Mouse (Mus musculus): ENCODE measurements at regions not wholly inside any gene's neighbourhood (a gene's known extent, or its start where the extent isn't known, plus 50 kb on each side); places are given as distances from the start of the nearest gene placed in this dataset.

GRCm38 (mm10) chr5:47317506-47317905 lies 665.4 kb upstream of the Slit2 start:
- Histone ChIP-seq H3K4me2 (ENCODE audit: low read depth, severe bottlenecking) (no peak overlapping the region), H3K4me1 (ENCODE audit: control insufficient read depth, insufficient read depth, low read length) (0 out of 2 replicates have a peak, but pooled peaks cover 3% of the 10 kb centered on the region), H3K4me3 (ENCODE audit: low read depth, low read length) (no peak overlapping the region), H3K27me3 (ENCODE audit: control insufficient read depth, insufficient read depth, low read length) (no peaks in the 10 kb centered on the region), H3K36me3 (ENCODE audit: control insufficient read depth, insufficient read depth, low read length) (no peaks in the 10 kb centered on the region), H3K9ac (ENCODE audit: low read length) (no peak overlapping the region), H3K27ac (replicated peaks; ENCODE audit: low read depth, low read length) (no peak overlapping the region), H3K9me3 (ENCODE audit: control insufficient read depth, low read length) (no peaks in the 10 kb centered on the region)
- DNase-seq (ENCODE audit: low spot score) (no peak), ATAC-seq (ENCODE audit: insufficient number of reproducible peaks, low FRiP score, low TSS enrichment, low read depth) (no peak)
- 77% methylated on average over 4 of the region's 4 CpGs for WGBS

- Histone ChIP-seq H3K4me3 (ENCODE audit: low read depth, low read length) (no peak overlapping the region), H3K36me3 (ENCODE audit: control insufficient read depth, insufficient read depth, low read length) (no peaks in the 10 kb centered on the region), H3K4me2 (ENCODE audit: low read depth, severe bottlenecking) (no peak overlapping the region), H3K9me3 (ENCODE audit: control insufficient read depth, low read length) (no peaks in the 10 kb centered on the region), H3K27ac (replicated peaks; ENCODE audit: low read depth, low read length) (no peak overlapping the region), H3K4me1 (ENCODE audit: control insufficient read depth, insufficient read depth, low read length) (peaks cover 9% of the 10 kb centered on the region; the same call in 1 of the 2 replicates), H3K9ac (ENCODE audit: low read length) (no peak overlapping the region), H3K27me3 (ENCODE audit: control insufficient read depth, insufficient read depth, low read length) (no peaks in the 10 kb centered on the region)
- WGBS, result 81% methylated on average over 1 of the region's 1 CpGs
- DNase-seq (ENCODE audit: low spot score) (no peak), ATAC-seq (ENCODE audit: insufficient number of reproducible peaks, low FRiP score, low TSS enrichment, low read depth) (no peak)
These were observed 664.8 kb upstream of the Slit2 start for GRCm38 (mm10) chr5:47318147-47318546.

- peak; percentile 88 for ATAC-seq (ENCODE audit: insufficient number of reproducible peaks, low FRiP score, low TSS enrichment, low read depth)
- DNase-seq (ENCODE audit: low spot score), result peak; percentile 40
These were observed 660.3 kb upstream of the Slit2 start for GRCm38 (mm10) chr5:47322511-47323167.

GRCm38 (mm10) chr5:47334299-47334698 lies 648.6 kb upstream of the Slit2 start:
- H3K9me3 ChIP-seq (ENCODE audit: control insufficient read depth, low read length), result no peaks in the 10 kb centered on the region
- ATAC-seq (ENCODE audit: insufficient number of reproducible peaks, low FRiP score, low TSS enrichment, low read depth) (no peak), DNase-seq (ENCODE audit: low spot score) (no peak)
- no peaks in the 10 kb centered on the region for H3K4me1 ChIP-seq (ENCODE audit: control insufficient read depth, insufficient read depth, low read length)
- no peak overlapping the region for H3K27ac ChIP-seq (replicated peaks; ENCODE audit: low read depth, low read length)
- H3K27me3 ChIP-seq (ENCODE audit: control insufficient read depth, insufficient read depth, low read length), result no peaks in the 10 kb centered on the region
- H3K36me3 ChIP-seq (ENCODE audit: control insufficient read depth, insufficient read depth, low read length), result no peaks in the 10 kb centered on the region
- 57% methylated on average over 3 of the region's 3 CpGs for WGBS
- H3K4me2 ChIP-seq (ENCODE audit: low read depth, severe bottlenecking), result no peak overlapping the region
- no peak overlapping the region for H3K4me3 ChIP-seq (ENCODE audit: low read depth, low read length)
- H3K9ac ChIP-seq (ENCODE audit: low read length), result no peak overlapping the region

More at GRCm38 (mm10) chr5:47322511-47323167, 660.3 kb upstream of the Slit2 start:
- Histone ChIP-seq H3K27ac (replicated peaks; ENCODE audit: low read depth, low read length) (no peak overlapping the region), H3K9me3 (ENCODE audit: control insufficient read depth, low read length) (no peaks in the 10 kb centered on the region), H3K27me3 (ENCODE audit: control insufficient read depth, insufficient read depth, low read length) (no peaks in the 10 kb centered on the region), H3K4me1 (ENCODE audit: control insufficient read depth, insufficient read depth, low read length) (peaks cover 10% of the 10 kb centered on the region; the same call in 1 of the 2 replicates), H3K36me3 (ENCODE audit: control insufficient read depth, insufficient read depth, low read length) (no peaks in the 10 kb centered on the region), H3K4me2 (ENCODE audit: low read depth, severe bottlenecking) (no peak overlapping the region), H3K9ac (ENCODE audit: low read length) (no peak overlapping the region), H3K4me3 (ENCODE audit: low read depth, low read length) (no peak overlapping the region)
- WGBS, result 6% methylated on average over 2 of the region's 2 CpGs

GRCm38 (mm10) chr5:47336511-47336910 lies 646.4 kb upstream of the Slit2 start:
- H3K9ac ChIP-seq (ENCODE audit: low read length), result no peak overlapping the region
- H3K4me2 ChIP-seq (ENCODE audit: low read depth, severe bottlenecking), result no peak overlapping the region
- no peaks in the 10 kb centered on the region for H3K36me3 ChIP-seq (ENCODE audit: control insufficient read depth, insufficient read depth, low read length)
- 74% methylated on average over 1 of the region's 1 CpGs for WGBS
- no peaks in the 10 kb centered on the region for H3K27me3 ChIP-seq (ENCODE audit: control insufficient read depth, insufficient read depth, low read length)
- no peaks in the 10 kb centered on the region for H3K4me1 ChIP-seq (ENCODE audit: control insufficient read depth, insufficient read depth, low read length)
- no peak overlapping the region for H3K27ac ChIP-seq (replicated peaks; ENCODE audit: low read depth, low read length)
- no peak overlapping the region for H3K4me3 ChIP-seq (ENCODE audit: low read depth, low read length)
- DNase-seq (ENCODE audit: low spot score), result no peak
- ATAC-seq (ENCODE audit: insufficient number of reproducible peaks, low FRiP score, low TSS enrichment, low read depth), result no peak
- H3K9me3 ChIP-seq (ENCODE audit: control insufficient read depth, low read length), result no peaks in the 10 kb centered on the region

GRCm38 (mm10) chr5:47339807-47340206 lies 643.1 kb upstream of the Slit2 start:
- no peaks in the 10 kb centered on the region for H3K36me3 ChIP-seq (ENCODE audit: control insufficient read depth, insufficient read depth, low read length)
- no peak overlapping the region for H3K4me2 ChIP-seq (ENCODE audit: low read depth, severe bottlenecking)
- no peaks in the 10 kb centered on the region for H3K27me3 ChIP-seq (ENCODE audit: control insufficient read depth, insufficient read depth, low read length)
- no peak overlapping the region for H3K4me3 ChIP-seq (ENCODE audit: low read depth, low read length)
- DNase-seq (ENCODE audit: low spot score) (no peak), ATAC-seq (ENCODE audit: insufficient number of reproducible peaks, low FRiP score, low TSS enrichment, low read depth) (no peak)
- no peak overlapping the region for H3K9ac ChIP-seq (ENCODE audit: low read length)
- H3K4me1 ChIP-seq (ENCODE audit: control insufficient read depth, insufficient read depth, low read length), result no peaks in the 10 kb centered on the region
- no peaks in the 10 kb centered on the region for H3K9me3 ChIP-seq (ENCODE audit: control insufficient read depth, low read length)
- 87% methylated on average over 6 of the region's 6 CpGs for WGBS
- H3K27ac ChIP-seq (replicated peaks; ENCODE audit: low read depth, low read length), result no peak overlapping the region

GRCm38 (mm10) chr5:47370184-47370583 lies 612.8 kb upstream of the Slit2 start:
- H3K9me3 ChIP-seq (ENCODE audit: control insufficient read depth, low read length), result no peaks in the 10 kb centered on the region
- H3K4me3 ChIP-seq (ENCODE audit: low read depth, low read length), result no peak overlapping the region
- H3K36me3 ChIP-seq (ENCODE audit: control insufficient read depth, insufficient read depth, low read length), result no peaks in the 10 kb centered on the region
- ATAC-seq (ENCODE audit: insufficient number of reproducible peaks, low FRiP score, low TSS enrichment, low read depth) (no peak), DNase-seq (ENCODE audit: low spot score) (no peak)
- H3K4me2 ChIP-seq (ENCODE audit: low read depth, severe bottlenecking), result no peak overlapping the region
- H3K4me1 ChIP-seq (ENCODE audit: control insufficient read depth, insufficient read depth, low read length), result no peaks in the 10 kb centered on the region
- H3K9ac ChIP-seq (ENCODE audit: low read length), result no peak overlapping the region
- 87% methylated on average over 4 of the region's 4 CpGs for WGBS
- H3K27ac ChIP-seq (replicated peaks; ENCODE audit: low read depth, low read length), result no peak overlapping the region
- no peaks in the 10 kb centered on the region for H3K27me3 ChIP-seq (ENCODE audit: control insufficient read depth, insufficient read depth, low read length)

GRCm38 (mm10) chr5:47385930-47386329 lies 597.0 kb upstream of the Slit2 start:
- WGBS, result 80% methylated on average over 1 of the region's 1 CpGs
- DNase-seq (ENCODE audit: low spot score) (no peak), ATAC-seq (ENCODE audit: insufficient number of reproducible peaks, low FRiP score, low TSS enrichment, low read depth) (no peak)
- Histone ChIP-seq H3K9me3 (ENCODE audit: control insufficient read depth, low read length) (no peaks in the 10 kb centered on the region), H3K4me1 (ENCODE audit: control insufficient read depth, insufficient read depth, low read length) (no peaks in the 10 kb centered on the region), H3K27me3 (ENCODE audit: control insufficient read depth, insufficient read depth, low read length) (no peaks in the 10 kb centered on the region), H3K4me2 (ENCODE audit: low read depth, severe bottlenecking) (no peak overlapping the region), H3K9ac (ENCODE audit: low read length) (no peak overlapping the region), H3K36me3 (ENCODE audit: control insufficient read depth, insufficient read depth, low read length) (no peaks in the 10 kb centered on the region), H3K4me3 (ENCODE audit: low read depth, low read length) (no peak overlapping the region), H3K27ac (replicated peaks; ENCODE audit: low read depth, low read length) (no peak overlapping the region)

GRCm38 (mm10) chr5:47386750-47387149 lies 596.2 kb upstream of the Slit2 start:
- no peaks in the 10 kb centered on the region for H3K9me3 ChIP-seq (ENCODE audit: control insufficient read depth, low read length)
- no peak overlapping the region for H3K4me2 ChIP-seq (ENCODE audit: low read depth, severe bottlenecking)
- ATAC-seq (ENCODE audit: insufficient number of reproducible peaks, low FRiP score, low TSS enrichment, low read depth) (no peak), DNase-seq (ENCODE audit: low spot score) (no peak)
- H3K4me3 ChIP-seq (ENCODE audit: low read depth, low read length), result no peak overlapping the region
- no peaks in the 10 kb centered on the region for H3K36me3 ChIP-seq (ENCODE audit: control insufficient read depth, insufficient read depth, low read length)
- H3K9ac ChIP-seq (ENCODE audit: low read length), result no peak overlapping the region
- no peak overlapping the region for H3K27ac ChIP-seq (replicated peaks; ENCODE audit: low read depth, low read length)
- 90% methylated on average over 5 of the region's 5 CpGs for WGBS
- no peaks in the 10 kb centered on the region for H3K4me1 ChIP-seq (ENCODE audit: control insufficient read depth, insufficient read depth, low read length)
- no peaks in the 10 kb centered on the region for H3K27me3 ChIP-seq (ENCODE audit: control insufficient read depth, insufficient read depth, low read length)
